Mouse (Mus musculus) lung, adult 18-20 months (tissue): ENCODE results near the gene Cdk11b.
"Not testable (repeated sequence)": the region's sequence is repeated elsewhere in the genome, so short reads cannot be mapped to it uniquely, and the experiment has no call there.

ENCODE experiments used
- DNase-seq, 2 experiments: peaks; one replicate each; pipeline ENCODE4 v3.0.0; 2022; ENCODE audit warnings: mixed read lengths in 2 of 2

Cdk11b gene

DNA sequence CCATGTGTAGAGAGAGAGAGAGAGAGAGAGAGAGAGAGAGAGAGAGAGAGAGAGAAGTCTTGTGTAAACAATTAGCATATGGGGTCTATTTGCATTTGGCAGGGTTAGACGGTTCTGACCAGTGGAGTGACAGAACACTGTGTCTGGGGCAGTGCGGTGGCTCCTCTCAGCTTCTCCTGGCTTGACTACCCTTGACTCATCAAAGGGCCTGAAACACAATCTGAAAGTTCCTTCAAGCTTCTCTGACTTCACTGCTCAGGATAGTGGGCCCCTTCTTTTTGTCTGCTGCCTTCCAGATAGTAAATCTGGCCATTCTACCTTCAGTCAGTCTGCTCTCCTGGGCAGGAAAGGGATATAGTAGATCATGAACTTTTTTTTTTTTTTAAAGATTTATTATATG is 17.8 kb upstream of the Cdk11b start:
- no peak for DNase-seq

GRCm38 (mm10) chr4:155611860-155612259 is 12.8 kb upstream of the Cdk11b start:
- DNase-seq, result no peak

DNA sequence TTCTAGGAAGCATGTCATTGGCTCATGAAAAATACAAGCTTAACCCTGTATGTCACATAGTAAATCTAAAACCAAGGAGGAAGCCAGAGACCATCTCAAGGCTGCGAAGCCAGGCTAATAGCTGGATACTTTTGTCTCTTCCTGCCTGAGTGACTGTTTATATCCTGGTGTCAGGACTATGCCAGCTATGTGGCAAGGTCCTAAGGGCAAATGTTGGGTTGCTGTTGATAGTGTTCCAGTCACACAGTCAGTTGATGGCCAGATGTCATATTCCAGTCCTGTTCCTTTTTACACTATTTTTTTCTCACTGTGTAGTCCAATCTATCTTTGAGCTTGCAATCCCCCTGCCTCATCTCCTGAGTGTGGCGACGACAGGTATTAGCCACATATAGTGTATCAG is 11.4 kb upstream of the Cdk11b start:
- DNase-seq, result no peak

DNA sequence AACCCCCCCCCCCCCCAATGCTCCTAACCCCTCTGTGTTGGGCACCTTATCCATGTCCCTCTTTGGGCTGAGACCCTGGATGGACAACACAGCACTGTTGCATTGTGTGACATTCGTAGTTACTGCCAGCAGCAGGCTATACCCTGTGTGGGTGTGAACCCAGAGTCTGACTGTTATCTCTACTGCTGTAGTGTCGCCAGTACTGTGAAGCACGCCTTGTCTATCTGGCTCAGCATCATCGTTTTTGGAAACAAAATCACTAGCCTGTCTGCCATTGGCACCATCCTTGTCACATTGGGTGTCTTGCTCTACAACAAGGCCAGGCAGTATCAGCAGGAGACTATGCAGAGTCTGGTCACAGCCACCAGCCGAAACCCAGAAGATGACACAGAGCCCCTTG is 6.3 kb upstream of the Cdk11b start:
- DNase-seq, result no peak

DNA sequence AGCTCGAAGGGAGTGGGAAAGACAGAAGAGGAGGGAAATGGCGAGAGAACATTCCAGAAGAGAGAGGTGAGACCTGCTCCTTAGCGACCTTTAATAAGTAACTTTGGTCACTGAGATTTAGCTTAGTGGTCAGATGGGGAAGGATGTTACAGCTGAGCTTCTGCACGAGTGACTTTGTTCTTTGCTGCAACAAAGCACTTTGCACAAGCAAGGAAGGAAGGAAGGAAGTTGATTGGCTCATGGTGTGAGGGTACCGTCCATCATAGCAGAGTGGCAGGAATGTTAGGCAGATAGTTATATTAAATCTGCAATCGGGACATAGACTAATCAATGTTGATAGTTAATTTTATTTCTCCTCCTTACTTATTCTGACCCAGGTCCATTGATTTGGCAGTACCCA is 5.6 kb downstream of the Cdk11b start:
- DNase-seq, result no peak

DNA sequence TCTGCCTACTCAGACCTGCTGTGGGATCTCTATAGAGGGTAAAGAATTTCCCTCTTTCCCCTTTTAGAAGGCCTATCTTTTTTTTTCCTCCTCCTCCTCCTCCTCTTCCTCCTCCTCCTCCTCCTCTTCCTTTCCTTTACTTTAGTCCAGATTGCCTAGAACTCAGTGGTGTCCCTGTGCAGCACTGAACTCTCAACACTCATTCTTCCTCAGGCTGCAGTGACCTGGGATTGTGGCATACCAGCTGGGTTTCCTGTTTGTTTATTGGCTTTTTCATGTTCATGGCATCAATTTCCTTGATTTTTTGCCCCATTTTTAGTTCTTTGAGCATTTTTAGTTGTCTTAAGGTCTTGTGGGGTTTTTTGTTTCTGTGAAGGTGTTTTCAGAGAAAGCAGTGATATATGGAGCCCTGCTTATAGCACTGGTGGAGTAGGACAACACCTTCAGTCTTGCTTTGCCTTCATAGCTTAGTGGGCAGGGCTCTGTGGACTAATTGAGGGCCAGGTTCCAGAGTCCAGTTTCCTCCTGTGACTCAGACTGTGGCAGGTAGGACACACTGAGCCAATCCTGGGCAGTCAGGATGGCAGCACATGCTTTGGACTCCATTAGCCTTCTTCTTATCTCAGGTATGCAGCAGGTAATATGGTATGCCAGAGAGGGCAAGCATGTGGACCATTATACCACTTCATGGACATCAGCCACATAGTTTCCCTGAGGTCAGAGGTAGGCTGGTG is 11.3 kb downstream of the Cdk11b start:
- DNase-seq, result no peak

- no peak for DNase-seq
These were observed 18.9 kb downstream of the Cdk11b start for GRCm38 (mm10) chr4:155643531-155643930.

DNA sequence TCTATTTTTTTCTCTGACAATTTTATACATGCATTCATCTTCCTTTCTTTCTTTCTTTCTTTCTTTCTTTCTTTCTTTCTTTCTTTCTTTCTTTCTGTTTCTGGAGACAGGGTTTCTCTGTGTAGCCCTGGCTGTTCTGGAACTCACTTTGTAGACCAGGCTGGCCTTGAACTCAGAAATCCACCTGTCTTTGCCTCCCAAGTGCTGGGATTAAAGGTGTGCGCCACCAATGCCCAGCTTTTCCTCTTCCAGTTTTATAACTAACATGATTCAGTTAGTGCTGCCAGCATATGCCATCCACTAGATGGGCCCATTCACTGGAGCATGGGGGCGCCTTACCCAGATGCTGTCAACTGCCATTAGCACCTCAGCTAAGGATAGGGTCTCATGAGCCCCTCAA is 20.7 kb downstream of the Cdk11b start, which contains the start of gene Gm10563:
Gene Gm10563 (minus strand): TSS at position 101 of the 400 bp plus-strand sequence.
- not testable (repeated sequence) for DNase-seq

DNA sequence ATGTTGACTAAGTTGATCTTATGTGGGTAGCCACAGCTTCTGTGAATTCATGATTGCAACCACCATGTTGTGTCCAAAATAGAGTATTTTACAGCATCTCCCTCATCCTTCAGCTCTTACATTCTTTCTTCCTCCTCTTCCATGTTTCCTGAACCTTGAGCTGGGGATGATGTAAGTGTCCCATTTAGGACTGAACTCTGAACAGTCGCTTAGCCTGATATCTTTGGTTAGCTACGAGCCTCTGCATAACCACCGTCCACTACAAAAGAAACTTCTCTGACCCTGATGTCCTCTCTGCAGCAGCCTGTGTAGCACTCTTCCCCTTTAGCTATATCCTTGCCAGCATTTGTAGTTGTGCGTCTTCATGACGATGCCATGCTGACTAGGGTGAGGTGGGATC is 21.1 kb downstream of the Cdk11b start:
- no peak for DNase-seq

- DNase-seq, result no peak
These were observed 24.7 kb downstream of the Cdk11b start for GRCm38 (mm10) chr4:155649355-155649754.

DNA sequence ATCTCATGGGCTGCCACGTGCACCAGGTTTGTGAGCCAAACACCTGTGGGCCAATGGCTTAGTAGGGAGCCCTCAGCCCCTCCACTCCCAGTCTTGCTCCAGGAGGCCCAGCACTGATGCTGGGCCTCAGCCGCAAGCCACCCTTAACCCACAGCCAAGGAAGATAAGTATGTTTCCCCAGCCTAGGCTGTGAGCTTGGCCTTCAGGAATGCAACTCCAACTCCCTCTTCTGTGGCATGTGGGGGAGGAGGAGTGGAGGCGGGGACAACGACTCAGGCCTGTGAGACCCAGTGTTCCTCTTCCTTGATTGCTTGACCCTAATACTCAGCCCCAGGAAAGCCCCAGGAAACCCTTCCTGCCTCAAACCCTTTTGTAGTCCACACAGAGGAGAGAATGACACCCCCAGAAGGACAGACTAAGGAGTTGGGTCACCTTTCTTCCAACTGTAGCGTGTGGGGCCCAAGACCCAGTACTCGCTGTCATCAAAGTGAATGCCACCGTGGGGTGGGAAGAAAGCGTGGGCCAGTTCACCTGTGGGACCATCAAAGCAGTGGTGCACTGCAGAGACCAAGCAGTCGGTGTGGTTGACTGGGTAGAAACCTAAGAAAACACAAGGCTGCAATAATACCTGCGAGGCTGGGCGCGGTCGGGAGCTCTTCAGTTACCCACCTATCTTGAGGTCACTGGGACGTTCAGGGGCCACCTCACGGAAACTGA is 27.1 kb downstream of the Cdk11b start:
- peak; percentile 69 to 71 for DNase-seq

GRCm38 (mm10) chr4:155652283-155653085 is 27.8 kb downstream of the Cdk11b start:
- no peak for DNase-seq

DNA sequence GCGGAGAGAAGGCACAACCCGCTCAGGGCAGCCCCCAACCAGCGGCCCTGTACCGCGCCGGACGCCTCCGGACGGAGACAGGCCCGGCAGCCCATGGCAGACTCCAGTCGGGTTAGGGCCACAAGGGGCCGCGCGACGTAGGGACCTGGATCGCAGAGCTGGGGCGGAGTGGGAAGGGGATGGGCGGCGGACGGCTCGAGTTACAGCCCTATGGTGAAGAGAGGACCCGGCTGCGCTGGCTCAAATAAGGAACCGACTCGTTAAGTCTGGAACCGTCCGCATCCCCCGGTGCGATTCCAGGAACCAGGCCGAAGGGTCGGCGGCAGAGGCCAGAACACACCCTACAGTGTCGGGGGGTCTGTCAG is 28.4 kb downstream of the Cdk11b start, which contains the start of gene Mmp23:
Gene Mmp23 (minus strand): TSS at position 299 of the 365 bp plus-strand sequence.
- DNase-seq, result peak; percentile 32 to 48

DNA sequence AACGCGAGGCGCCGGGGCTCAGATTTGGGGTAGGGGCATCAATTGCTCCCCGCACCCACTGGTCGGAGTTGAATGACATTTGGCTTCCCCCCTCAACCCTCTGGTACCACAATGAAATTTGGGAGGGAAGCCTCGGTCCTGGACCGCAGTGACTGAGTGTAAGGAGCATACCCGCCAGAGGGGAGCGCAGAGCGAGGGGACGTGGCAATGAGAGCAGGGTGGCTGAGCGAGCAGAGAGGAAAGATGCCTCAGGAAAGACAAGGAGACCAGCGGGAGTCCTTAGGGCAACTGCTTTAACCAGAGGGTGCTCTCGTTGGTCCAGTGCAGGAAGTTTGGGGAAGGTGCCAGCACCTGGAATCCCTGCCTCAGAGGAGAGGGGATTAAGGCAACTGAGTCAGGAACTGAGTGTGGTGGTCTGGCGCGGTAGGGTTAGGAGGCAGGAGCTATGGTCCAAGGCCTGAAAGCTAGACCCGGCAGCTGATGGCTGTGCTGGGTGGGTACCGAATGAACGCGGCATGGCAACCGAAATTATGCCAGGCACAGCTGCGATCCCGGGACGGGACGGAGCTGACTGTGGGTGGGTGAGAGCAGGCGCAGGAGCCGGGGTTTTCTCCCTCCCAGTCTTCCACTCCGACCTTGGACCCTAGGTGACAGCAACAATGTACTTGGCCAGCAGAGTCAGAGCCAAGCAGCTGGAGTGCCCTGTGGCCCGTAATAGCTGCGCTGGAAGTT is 29.0 kb downstream of the Cdk11b start:
- no peak for DNase-seq

DNA sequence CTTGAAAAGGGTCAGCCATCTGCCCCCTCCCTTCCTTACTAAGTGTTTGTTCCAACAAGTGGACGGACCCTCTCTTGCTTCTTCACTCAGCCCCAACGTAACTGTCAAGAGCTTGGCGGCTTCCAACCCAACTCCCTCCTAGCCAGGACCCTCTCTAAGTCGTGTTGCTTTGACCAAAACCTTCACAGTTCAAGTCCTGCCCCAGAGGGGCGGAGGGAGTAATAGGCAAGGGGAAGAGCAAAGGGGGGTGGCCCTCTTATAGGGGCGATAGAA is 29.5 kb downstream of the Cdk11b start:
- DNase-seq, result no peak

GRCm38 (mm10) chr4:155654456-155655298 is 30.0 kb downstream of the Cdk11b start:
- DNase-seq, result peak; percentile 64 to 75

- no peak for DNase-seq
These were observed 31.6 kb downstream of the Cdk11b start for GRCm38 (mm10) chr4:155656214-155656751.

GRCm38 (mm10) chr4:155658961-155659360 is 34.3 kb downstream of the Cdk11b start:
- no peak for DNase-seq

- DNase-seq, result no peak
These were observed 36.0 kb downstream of the Cdk11b start for GRCm38 (mm10) chr4:155660641-155661040.

DNA sequence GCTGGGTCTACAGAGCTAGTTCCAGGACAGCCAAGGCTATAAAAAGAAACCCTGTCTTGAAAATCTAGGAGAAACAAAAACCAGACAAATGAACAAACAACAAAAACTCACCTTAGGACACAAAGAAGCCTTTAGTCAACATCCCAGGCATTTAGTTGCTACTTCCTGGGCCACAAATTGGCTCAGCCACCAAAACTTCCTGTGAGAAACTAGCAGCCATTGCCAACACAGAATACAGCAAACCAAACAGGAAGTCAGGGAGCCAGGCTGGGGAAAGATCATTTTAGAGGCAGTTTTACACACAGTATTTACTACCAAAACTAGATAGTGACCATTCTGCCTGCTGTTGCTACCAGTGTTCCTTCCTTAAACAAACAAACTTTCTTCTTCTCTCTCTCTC is 42.2 kb downstream of the Cdk11b start:
- no peak for DNase-seq

DNA sequence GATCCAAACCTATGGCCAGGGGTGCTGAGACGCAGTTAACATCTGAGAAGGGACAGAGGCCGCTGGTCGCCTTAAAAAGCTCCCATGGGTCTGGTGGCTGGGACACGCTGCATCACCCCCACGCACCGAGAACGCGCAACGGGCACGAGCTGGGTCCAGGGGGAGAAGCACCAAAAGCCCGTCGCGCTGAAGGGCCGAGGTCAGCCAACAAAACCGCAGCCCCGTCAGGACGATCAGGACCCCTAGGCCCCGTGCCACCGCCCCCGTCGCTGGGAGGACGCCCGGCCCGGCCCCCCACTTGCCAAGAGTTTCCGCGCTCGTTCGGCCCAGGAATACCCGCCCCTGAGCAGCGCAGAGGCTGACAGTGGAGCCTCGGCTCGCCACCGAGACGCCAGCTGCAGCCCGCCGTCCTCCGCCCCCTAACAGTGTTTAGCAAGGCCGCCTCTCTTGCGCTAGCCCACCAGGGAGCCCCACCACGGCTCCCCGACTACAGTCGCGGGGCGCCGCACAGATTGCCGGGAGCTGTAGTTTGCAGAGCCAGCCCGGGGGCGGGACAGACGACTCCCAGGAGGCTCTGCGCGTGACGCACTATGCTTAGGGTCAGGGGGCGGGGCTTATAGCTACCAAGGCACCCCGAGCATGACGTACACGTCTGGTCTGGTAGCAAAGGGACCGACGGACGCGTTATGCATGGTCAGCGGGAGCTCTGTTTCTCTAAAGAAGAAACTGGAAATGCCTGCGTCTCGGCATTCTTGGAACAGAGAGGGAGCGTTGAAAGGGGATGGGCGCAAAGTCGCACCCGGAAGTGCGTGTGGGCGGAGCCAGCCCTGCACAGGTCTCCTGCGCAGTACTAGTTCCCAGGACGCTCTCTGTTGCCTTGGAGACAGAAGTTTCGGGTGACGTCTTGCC is 44.3 kb downstream of the Cdk11b start, which contains the start of gene Mib2:
Gene Mib2 (minus strand): TSS at position 510 of the 909 bp plus-strand sequence.
- DNase-seq, result peak; percentile 96 to 97
